Mouse (Mus musculus) cerebellum, adult 8-10 months (tissue): Measurements from ENCODE around the gene Hectd1.
A peak's percentile ranks its signal among the peaks of the same experiment; 100 is the strongest.

Source experiments
- DNase-seq: peaks from one replicate; pipeline ENCODE4 v3.0.0; 2022

The Hectd1 gene

DNA sequence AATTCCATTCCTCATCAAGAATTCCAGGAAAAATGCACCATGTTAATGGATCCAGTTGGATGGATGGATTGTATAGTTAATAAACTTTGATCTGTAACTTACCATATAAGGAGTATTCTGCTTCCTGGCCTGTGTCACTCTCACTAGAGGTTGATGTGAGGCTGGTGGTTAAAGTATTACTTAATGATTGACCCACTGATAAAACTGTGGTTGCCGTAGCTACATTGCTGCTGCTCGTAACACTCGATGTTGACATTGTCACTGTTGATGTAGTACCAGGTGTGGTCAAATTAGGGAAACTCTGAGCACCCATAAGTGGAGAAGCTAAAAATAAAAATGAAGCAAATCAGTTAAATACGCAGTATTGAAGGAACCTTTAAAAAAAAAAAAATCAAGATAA lies 61.9 kb downstream of the Hectd1 start:
- DNase-seq: no peak

DNA sequence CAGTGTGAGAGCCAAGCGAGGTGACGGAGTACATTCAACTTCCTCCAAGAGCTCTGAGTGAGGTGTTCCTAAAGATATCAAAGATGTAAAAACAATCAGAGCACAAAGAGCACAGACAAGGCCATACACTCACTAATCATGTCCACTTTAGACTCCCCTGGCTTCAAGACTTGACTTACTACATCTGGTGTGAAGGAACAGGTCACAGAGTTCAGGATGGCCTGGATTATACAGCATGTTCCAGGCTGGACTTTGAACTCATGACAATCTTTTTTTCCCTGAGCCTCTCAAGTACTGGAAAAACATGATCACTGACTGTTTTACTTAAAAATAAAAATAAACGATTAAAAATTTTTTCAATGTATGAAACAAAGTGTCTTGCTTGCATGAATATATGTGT lies 70.0 kb downstream of the Hectd1 start:
- DNase-seq: no peak

DNA sequence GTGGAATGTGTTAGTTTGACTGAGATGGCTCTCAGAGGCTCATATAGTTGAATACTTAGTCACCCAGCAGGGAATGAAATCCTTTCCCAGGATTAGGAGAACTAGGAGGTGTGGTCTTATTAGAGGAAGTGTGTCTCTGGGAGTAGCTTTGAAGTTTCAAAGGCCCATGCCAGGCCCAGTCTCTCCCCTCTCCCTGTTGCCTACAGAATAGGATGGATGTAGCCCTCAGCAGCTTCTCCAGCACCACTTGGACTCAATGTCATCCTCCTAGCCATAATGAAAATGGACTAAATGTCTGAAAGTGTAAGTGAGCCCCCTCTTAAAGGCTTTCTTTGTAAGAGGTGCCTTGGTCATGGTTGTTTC lies 72.8 kb downstream of the Hectd1 start:
- no peak for DNase-seq

DNA sequence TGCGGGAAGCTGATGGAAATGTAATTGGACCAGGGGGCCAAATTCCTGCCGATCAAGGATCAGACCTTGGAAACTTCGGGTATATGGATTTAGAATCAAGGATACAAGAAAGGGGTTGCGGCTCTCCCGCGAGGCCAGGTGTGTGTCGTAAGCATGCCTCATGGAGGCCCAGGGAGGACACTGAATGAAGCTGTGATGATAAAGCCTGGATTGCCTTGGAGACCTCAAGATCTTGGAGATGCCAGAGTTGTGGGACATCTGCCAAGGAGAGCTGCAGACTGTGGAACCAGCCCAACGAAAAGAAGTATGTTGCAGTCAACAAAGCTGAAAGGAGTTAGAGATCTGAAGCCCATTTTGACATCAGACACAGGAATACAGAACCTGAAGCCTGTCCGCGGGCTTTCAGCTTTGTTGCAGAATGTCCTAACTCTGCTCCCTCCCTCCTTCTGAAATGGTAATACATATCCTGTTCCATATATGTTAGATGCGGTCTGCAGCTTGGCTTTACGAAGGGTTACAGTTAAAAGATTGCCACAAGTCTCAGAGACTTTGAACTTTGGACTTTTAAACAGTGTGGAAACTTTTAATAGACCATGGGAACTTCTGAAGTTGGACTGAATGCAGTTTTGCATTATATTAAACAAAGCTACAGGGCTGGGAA lies 73.3 kb downstream of the Hectd1 start:
- no peak for DNase-seq

DNA sequence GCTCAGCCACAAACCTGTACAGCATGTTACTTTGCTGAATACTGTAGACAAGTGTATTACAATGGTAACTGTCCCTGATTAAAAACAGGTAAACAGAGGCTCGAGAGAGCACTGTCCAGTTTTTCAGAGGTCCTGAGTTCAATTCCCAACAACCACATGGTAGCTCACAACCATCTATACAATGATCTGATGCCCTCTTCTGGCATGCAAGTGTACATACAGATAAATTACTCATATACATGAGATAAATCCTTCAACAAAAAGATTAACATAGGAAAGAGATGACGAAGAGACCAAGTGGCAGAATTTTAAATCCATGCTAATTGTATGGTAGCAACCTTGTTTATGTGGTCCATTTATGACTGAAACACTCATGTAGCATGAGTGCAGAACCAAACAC lies 82.0 kb downstream of the Hectd1 start:
- no peak for DNase-seq

DNA sequence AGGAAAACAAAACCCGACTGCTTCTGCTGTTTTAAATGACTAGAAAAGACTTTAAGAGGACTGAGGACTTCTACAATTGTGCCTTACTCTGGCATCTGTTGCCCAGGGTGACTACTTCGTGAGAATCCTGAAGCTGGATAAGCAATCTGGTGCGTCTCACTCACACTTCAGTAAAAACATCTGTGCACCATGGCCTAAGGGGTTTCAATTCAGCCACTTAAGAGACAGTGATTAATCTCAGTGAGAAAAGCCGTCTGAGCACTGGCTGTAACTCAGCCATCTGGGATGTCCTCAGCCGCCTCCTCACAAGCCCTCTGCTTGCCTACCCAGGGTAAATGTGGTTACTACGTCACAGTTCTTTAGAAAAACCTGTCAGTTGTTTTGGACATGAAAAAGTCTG lies 84.4 kb downstream of the Hectd1 start:
- no peak for DNase-seq

- peak; percentile 20 for DNase-seq
These were observed 87.6 kb downstream of the Hectd1 start for GRCm38 (mm10) chr12:51741690-51742089.

GRCm38 (mm10) chr12:51736807-51737206 lies 92.5 kb downstream of the Hectd1 start:
- DNase-seq: no peak

GRCm38 (mm10) chr12:51736381-51736780 lies 93.0 kb downstream of the Hectd1 start:
- DNase-seq: no peak

DNA sequence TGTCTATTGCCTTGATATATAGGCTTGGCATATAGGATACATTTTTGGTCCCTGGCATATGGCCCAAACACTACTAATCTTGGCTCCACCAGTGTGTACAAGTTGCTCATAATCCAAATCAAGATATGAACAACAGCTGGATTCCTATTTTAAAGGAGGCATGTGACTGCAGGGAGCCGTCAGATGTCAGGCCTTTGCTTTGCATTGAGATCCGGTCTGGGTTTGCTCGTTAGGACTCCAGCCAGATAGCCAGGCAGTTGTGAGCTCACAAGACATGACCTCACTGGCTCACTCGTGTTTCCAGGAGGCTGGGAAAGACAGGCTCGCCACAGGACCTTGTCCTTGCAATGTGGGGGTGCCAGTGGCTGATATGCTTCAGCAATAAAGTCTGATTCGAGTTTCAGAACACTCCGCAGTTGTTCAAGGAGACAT lies 93.5 kb downstream of the Hectd1 start:
- DNase-seq: no peak

DNA sequence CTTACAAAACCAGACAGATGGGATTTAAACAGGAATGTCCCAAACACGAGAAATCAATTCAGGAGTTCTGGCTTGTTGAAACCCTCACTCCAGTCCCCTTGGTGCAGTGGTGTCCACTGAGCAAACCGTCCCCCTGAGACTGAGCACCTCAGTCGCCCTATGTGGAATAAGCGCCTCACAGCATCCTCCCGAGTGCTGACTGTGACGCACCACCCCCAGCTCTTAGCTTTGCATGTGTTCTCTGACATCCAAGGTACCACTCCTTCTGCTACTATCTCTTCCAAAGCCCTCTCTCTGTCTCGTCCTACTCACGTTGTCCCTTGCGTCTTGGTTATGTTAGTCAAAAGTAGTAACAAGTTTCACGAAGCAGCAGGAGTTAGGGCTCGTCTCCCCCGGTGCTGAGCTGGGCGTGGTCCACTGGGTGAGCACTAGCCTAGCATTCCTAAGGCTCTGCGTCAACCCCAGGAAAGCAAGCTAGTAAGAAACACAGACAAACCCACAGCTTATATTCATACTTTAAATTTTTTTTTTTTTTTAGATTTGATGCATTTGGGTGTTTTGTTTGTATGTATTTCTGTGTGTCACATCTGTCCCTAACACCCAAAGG lies 94.6 kb downstream of the Hectd1 start:
- DNase-seq: no peak

DNA sequence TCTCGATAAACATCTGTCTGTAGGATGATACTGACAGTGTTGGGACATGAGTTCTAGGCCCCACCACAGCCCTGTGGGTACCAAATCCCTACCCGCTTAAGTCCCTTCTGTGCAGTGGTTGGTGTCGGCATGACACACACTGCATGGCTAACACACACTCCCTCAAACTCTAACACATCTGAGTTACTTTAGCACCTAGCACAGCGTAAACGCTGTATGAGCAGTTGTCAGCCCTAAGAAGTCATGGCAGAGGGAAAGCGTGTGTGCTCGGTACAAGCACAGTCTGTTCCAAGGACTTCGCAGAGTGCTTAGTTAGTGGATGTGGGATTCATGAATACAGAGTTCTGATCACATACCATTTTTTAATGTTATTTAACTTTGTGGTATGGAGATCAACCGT lies 99.5 kb downstream of the Hectd1 start:
- DNase-seq: no peak

DNA sequence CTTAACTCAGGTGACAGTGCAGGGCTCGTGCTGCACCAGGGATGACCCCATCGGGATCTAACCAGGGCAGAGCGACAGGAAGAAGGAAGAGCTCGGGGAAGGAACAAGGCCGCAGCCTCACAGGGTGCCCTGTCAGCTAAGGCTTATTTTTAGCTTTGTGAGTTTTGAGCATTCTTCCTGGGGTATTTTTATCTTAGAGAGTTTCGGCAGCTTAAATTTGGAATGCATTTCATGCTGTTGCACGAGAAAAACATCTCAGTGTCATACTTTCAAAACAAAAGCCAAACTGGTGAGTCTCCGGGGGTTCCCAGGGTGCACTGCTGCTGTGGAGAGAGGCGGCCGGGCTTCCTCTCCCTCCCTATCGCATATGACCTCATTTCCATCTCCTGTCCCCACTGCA lies 100.3 kb downstream of the Hectd1 start:
- DNase-seq: no peak

DNA sequence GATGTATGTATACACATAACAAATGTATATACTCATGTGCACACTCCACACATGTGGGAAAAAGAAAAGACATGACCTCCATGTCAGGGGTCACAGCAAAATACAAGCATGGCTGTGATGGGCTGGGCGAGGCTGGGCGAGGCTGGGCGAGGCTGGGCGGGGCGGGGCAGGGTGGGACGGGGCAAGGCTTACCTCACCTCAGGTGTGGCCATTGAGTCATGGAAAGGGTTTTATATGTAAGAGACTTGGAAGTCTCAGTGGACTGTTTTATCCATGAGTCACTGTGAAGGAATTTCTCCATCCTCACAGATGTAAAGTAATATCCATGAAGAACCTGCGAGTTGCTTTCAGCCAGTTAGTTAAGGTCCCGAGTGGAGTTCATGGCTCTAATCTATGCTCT lies 107.5 kb downstream of the Hectd1 start:
- DNase-seq: no peak

- DNase-seq: no peak
These were observed 110.7 kb downstream of the Hectd1 start for GRCm38 (mm10) chr12:51718617-51719016.

- peak; percentile 23 for DNase-seq
These were observed 116.7 kb downstream of the Hectd1 start for GRCm38 (mm10) chr12:51712685-51713084.

- no peak for DNase-seq
These were observed 119.2 kb downstream of the Hectd1 start for GRCm38 (mm10) chr12:51710154-51710553.

- DNase-seq: no peak
These were observed 119.6 kb downstream of the Hectd1 start for GRCm38 (mm10) chr12:51709741-51710140.

DNA sequence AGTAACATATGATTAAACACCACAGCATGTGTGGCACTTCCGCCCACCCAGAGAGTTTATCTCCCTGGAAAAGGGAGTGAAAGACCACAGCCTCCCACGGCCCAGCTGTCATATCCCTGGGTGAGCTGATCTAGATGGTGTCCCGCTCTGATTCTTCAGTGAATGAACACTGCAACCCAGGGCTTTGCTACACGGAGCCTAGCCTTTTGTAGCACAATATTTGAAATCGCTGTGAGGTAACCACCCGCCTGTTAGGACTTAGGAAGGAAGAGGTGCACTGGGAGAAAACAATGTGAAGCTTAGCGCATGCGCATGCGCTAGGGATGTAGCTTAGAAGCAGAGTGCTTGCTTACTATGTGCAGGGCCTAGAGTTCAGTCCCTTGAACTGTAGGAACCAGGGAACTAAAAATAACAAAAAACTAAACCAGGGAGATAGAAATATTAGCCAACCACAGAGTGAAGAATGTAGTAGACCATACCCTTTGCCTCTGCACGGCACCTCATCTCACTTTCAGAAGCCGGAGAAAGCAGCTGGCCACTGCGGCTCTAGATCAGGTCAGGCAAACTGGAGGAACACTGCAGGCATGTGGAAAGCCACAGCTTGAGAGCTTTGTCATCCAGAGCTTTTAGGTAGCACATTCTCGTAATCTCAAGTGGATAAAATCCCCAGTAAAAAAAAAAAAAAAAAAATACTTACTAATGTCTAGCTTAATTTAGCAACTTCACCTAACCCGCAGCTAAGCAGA lies 120.2 kb downstream of the Hectd1 start:
- DNase-seq: no peak

DNA sequence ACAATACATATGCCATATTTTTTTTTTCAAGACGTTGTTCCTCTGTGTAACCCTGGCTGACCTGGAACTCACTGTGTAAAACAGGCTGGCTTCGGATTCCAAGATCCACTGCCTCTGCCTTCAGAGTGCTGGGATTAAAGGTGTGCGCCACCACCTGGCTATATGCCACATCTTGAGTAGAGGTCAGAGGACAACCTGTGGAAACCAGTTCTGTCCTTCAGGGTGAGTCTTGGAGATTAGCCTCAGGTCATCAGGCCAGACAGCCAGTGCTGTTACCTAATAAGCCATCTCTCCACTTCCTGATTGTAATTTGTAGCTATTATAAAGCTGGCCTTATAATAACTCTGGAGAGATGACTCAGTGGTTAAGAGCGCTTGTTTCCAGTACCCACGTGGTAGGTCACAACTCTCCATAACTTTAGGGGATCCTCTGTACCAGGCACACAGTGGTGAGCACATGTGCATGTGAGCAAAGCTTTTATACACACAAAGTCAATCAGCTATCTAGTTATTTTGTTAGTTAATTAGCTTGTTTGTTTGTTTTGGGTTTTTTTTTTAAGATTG lies 122.6 kb downstream of the Hectd1 start:
- DNase-seq: no peak

GRCm38 (mm10) chr12:51705778-51706177 lies 123.6 kb downstream of the Hectd1 start:
- no peak for DNase-seq

- no peak for DNase-seq
These were observed 124.8 kb downstream of the Hectd1 start for GRCm38 (mm10) chr12:51704572-51704971.

GRCm38 (mm10) chr12:51703859-51704258 lies 125.5 kb downstream of the Hectd1 start:
- no peak for DNase-seq

DNA sequence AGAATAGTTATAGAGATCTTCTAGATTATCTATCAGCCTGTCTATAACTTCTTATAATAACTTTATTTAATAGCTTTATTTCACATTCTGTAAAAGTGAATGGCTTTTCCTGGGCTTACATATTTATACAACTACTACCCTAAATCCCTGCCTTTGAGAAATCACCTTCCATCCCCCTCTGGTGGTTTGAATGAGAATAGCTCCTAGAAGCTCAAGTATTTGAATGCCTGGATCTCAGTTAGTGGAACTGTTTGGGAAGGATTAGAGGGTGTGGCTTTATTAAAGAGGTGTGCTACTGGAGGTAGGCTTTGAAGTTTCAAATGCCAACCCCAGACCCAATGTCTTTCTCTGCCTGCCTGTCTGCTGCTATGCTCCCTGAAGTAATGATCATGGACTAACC lies 127.6 kb downstream of the Hectd1 start:
- DNase-seq: no peak
